Mouse (Mus musculus) intestine, embryonic 14.5 days (tissue): Measurements from ENCODE around the gene Cox6b1. TPM values are rescaled to one million over a fixed set of nuclear protein-coding genes. Genes with fewer than 3 reads are reported as not detected.

Experiments used
- ATAC-seq: fragments of 200-750 bp; cut with Nextera tagmentation; replicated peaks from 2 replicates; pipeline ENCODE4 v1.8.0; 2017; ENCODE audit warnings: low read depth, moderate number of reproducible peaks, moderate TSS enrichment, moderate library complexity; ENCODE audit not compliant: low FRiP score, low TSS enrichment
- DNase-seq: peaks from one replicate; pipeline ENCODE4 v3.0.0-alpha.2; 2018; ENCODE audit warnings: low spot score
- H3K27ac ChIP-seq: fragments of 300-500 bp; sonication (generic); 2 replicates; pipeline ENCODE4 v1.5.1; 2014; ENCODE audit warnings: low read depth, mild to moderate bottlenecking, control low read depth
- H3K27me3 ChIP-seq: fragments of 300-500 bp; sonication (generic); replicated peaks from 2 replicates; pipeline ENCODE4 v1.6.1; 2014; ENCODE audit warnings: low read length, control low read depth; ENCODE audit not compliant: control insufficient read depth, insufficient read depth
- H3K36me3 ChIP-seq: fragments of 300-500 bp; sonication (generic); 2 replicates; pipeline ENCODE4 v1.6.1; 2014; ENCODE audit warnings: low read length, control low read depth; ENCODE audit not compliant: control insufficient read depth, insufficient read depth
- H3K4me1 ChIP-seq: fragments of 300-500 bp; sonication (generic); replicated peaks from 2 replicates; pipeline ENCODE4 v1.6.1; 2014; ENCODE audit warnings: low read length, control low read depth, mixed read lengths; ENCODE audit not compliant: control insufficient read depth, insufficient read depth
- H3K4me2 ChIP-seq: fragments of 300-500 bp; sonication (generic); 2 replicates; pipeline ENCODE4 v1.6.1; 2014; ENCODE audit warnings: low read length
- H3K4me3 ChIP-seq: fragments of 300-500 bp; sonication (generic); 2 replicates; pipeline ENCODE4 v1.5.1; 2014; ENCODE audit warnings: low read depth, low read length, control low read depth, mixed read lengths
- H3K9ac ChIP-seq: fragments of 300-500 bp; sonication (generic); 2 replicates; pipeline ENCODE4 v1.6.1; 2014; ENCODE audit warnings: mild to moderate bottlenecking, low read length
- H3K9me3 ChIP-seq: fragments of 300-500 bp; sonication (generic); 2 replicates; pipeline ENCODE4 v1.6.1; 2016; ENCODE audit warnings: low read length, control low read depth; ENCODE audit not compliant: control insufficient read depth
- WGBS: fragments of 180-500 bp; shearing (Covaris S2); extraction: QIAGEN DNeasy Blood & Tissue Kit; methylation state at CpG from one replicate; pipeline ENCODE4 v1.1.7; 2014; 5-methylcytosine and 5-hydroxymethylcytosine counted together
- polyA plus RNA-seq: library from polyadenylated mRNA; unstranded; fragments of >200 nt; fragmentation: Nextera tagmentation; extraction: Ambion mirVana; gene quantifications from 2 replicates; pipeline ENCODE4 v1.2.1, GENCODE M21; 2014

The Cox6b1 gene
- polyA plus RNA-seq, 1 experiment from 2014 or later: 1,229 TPM

DNA sequence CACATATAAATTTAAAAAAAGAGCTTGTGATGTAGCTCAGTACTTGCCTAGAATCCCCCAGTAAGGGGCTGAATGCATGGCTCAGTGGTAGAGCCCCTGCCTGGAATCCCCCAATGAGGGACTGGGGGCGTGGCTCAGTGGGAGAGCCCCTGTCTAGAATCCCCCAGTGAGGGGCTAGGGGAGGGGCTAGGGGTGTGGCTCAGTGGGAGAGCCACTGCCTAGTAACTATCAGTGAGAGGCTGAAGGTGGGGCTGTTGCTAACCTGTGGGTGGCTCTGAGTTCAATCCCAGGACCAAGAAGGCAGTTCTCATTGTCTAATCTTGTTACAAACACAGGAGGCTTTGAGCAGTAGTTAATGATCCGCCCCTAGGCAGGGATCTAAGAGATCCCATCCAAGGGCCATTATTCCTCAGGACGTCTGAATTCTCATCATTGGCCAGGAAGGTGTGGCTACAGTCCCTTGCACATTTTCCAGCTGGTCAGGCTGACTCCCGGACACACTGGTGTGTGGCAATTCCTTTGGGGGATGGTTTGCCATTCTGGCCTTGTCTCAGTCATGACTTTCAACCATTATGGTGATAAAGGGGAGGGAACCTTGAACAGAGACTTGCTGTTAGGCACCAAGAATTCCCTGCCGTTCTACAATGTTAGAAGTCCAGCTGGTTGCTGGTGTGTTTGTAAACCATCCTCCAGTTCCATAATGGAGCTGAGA is 10.7 kb downstream of the Cox6b1 start:
- Histone ChIP-seq H3K4me2 (no peak overlapping the region), H3K27me3 (no peaks in the 10 kb centered on the region), H3K27ac (no peak overlapping the region), H3K9me3 (no peaks in the 10 kb centered on the region), H3K4me3 (no peak overlapping the region), H3K36me3 (peaks cover 41% of the 10 kb centered on the region), H3K9ac (no peak overlapping the region), H3K4me1 (no peaks in the 10 kb centered on the region)
- DNase-seq (no peak), ATAC-seq (no peak)
- WGBS: 58% methylated on average over 5 of the region's 5 CpGs

GRCm38 (mm10) chr7:30614454-30614853 is 11.5 kb downstream of the Cox6b1 start:
- no peak for ATAC-seq
- no peak for DNase-seq
- H3K4me3 ChIP-seq: no peak overlapping the region
- H3K9me3 ChIP-seq: no peaks in the 10 kb centered on the region
- H3K9ac ChIP-seq: no peak overlapping the region
- H3K36me3 ChIP-seq: peaks cover 36% of the 10 kb centered on the region
- WGBS: 85% methylated on average over 2 of the region's 2 CpGs
- H3K4me1 ChIP-seq: no peaks in the 10 kb centered on the region
- no peak overlapping the region for H3K4me2 ChIP-seq
- no peak overlapping the region for H3K27ac ChIP-seq
- H3K27me3 ChIP-seq: no peaks in the 10 kb centered on the region

GRCm38 (mm10) chr7:30613529-30614112 is 12.3 kb downstream of the Cox6b1 start:
- no peaks in the 10 kb centered on the region for H3K4me1 ChIP-seq
- H3K27me3 ChIP-seq: no peaks in the 10 kb centered on the region
- H3K27ac ChIP-seq: no peak overlapping the region
- H3K4me3 ChIP-seq: no peak overlapping the region
- peak overlapping the region; percentile 30 for H3K4me2 ChIP-seq
- DNase-seq (peak; percentile 84), ATAC-seq (peak; percentile 53)
- H3K9me3 ChIP-seq: no peaks in the 10 kb centered on the region
- no peak overlapping the region for H3K9ac ChIP-seq
- WGBS: 23% methylated on average over 14 of the region's 14 CpGs
- H3K36me3 ChIP-seq: peaks cover 28% of the 10 kb centered on the region

DNA sequence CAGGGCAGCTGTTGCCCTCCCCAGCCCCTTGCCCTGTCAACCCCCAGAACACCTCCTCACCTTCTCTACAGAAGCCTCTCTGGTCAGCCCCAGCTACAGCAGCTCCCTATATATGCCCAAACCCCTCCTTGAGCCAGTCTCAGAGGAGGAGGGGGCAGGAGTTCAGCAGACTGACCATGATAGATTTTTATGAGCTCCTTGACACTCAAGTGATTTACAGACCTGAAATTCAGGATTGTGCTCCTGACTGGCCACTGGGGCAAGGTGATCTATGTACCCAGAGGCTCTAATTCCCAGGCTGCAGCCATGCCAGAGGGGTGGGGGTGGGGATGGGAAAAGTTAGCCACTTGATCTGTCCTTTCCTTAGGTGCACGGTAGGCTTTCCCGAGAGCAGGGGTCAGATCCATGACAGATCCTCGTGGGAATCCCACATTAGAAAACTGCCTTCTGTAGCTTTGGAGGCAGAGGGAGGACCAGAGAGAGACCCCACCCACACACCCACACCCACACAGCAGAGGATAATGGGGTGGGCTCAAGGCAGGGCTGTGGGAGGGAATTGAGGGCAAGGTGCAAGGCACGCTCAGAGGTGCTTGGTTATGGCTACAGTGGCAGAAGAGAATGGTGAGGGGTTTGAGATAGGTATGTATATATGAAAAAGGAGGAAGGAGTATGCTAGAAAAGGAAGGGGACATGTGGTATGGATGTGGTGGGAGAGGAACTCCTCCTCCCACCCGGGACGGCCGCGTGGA is 13.1 kb downstream of the Cox6b1 start, which contains the start of gene Upk1a:
Gene Upk1a (minus strand): TSS at position 194 of the 749 bp plus-strand sequence.
- no peak for DNase-seq
- H3K4me3 ChIP-seq: no peak within 1 kb of the TSS
- no peak within 1 kb of the TSS; the same call in 1 of the 2 replicates for H3K27ac ChIP-seq
- ATAC-seq: peak; percentile 51
- no peaks in the 10 kb centered on the region for H3K9me3 ChIP-seq
- WGBS: 54% methylated on average over 8 of the region's 8 CpGs
- no peaks in the 10 kb centered on the region for H3K27me3 ChIP-seq
- H3K4me1 ChIP-seq: no peaks in the 10 kb centered on the region
- 0 out of 2 replicates have a peak within 1 kb of the TSS, but pooled peaks have one; percentile 7 for H3K9ac ChIP-seq
- peak within 1 kb of the TSS; percentile 30 for H3K4me2 ChIP-seq
- peaks cover 20% of the 10 kb centered on the region for H3K36me3 ChIP-seq

DNA sequence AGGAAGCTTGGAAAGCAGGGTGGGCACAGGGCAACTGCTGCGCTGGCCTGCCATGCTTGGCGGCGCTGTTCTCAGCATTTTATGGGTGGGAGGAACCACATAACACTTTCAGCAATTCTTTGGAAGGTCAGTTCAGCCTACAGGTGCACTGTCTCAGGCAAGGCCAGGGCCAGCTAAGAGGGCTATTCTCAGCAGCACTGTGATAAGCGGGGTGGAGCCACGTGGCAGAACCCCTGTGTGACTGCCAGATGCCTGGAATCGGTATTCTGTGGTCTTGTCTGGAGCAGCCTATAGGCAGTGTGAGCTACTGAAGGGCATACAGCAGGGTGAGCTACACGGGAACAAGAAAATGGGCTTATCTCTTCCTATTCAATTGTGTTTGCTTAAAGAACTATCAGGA is 15.9 kb downstream of the Cox6b1 start:
- Histone ChIP-seq H3K4me2 (no peak overlapping the region), H3K36me3 (no peaks in the 10 kb centered on the region), H3K4me1 (no peaks in the 10 kb centered on the region), H3K27ac (no peak overlapping the region), H3K27me3 (no peaks in the 10 kb centered on the region), H3K9ac (no peak overlapping the region), H3K9me3 (no peaks in the 10 kb centered on the region), H3K4me3 (no peak overlapping the region)
- ATAC-seq (no peak; the same call in 1 of the 2 replicates), DNase-seq (no peak)
- 43% methylated on average over 7 of the region's 7 CpGs for WGBS

DNA sequence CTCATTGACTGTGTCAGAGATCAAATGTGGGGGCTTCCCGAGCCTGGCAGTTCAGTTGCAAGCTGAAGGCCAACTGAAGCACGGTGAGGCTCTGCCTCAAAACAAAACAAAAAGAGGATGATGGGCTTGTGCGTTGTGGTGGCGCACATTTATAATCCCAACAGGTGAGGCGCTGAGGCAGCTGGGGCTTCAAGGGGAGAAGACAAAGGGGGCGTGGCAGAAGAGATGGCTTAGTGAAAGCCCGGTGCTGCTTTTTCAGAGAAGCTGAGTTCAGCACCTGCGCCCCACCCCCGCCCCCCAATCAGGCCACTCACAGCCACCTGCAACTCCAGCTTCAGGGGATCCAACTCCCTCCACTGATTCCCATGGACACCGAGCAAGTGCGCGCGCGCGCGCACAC is 17.5 kb downstream of the Cox6b1 start:
- Histone ChIP-seq H3K9ac (no peak overlapping the region), H3K4me2 (no peak overlapping the region), H3K27ac (no peak overlapping the region), H3K4me1 (no peaks in the 10 kb centered on the region), H3K27me3 (no peaks in the 10 kb centered on the region), H3K36me3 (no peaks in the 10 kb centered on the region), H3K9me3 (no peaks in the 10 kb centered on the region), H3K4me3 (no peak overlapping the region)
- no peak for ATAC-seq
- 45% methylated on average over 16 of the region's 16 CpGs for WGBS
- DNase-seq: no peak

GRCm38 (mm10) chr7:30607706-30608309 is 18.1 kb downstream of the Cox6b1 start:
- no peaks in the 10 kb centered on the region for H3K27me3 ChIP-seq
- H3K4me2 ChIP-seq: no peak overlapping the region
- H3K4me3 ChIP-seq: no peak overlapping the region
- no peaks in the 10 kb centered on the region for H3K4me1 ChIP-seq
- no peak overlapping the region for H3K27ac ChIP-seq
- H3K36me3 ChIP-seq: no peaks in the 10 kb centered on the region
- 26% methylated on average over 8 of the region's 8 CpGs for WGBS
- no peak overlapping the region for H3K9ac ChIP-seq
- ATAC-seq (no peak), DNase-seq (peak; percentile 72)
- H3K9me3 ChIP-seq: no peaks in the 10 kb centered on the region

DNA sequence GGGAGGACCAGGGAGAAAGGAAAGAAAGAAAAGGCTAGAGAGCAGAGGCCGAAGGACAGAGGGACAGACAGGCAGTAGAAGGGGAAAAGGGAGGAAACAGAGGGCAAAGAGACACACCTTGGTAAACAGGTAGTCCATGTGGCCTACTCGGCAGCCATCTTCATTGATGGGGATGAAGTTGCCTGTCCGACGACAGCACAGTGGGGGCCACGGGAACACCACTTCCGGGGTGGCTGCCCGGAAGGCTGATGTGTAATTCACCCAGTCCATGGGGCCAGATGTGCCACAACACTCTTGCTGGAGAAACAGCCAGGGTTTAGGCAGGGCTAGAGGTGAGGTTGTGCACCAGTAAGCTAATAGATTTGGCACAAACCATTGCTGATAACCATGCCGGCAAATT is 21.0 kb downstream of the Cox6b1 start:
- H3K27me3 ChIP-seq: no peaks in the 10 kb centered on the region
- no peaks in the 10 kb centered on the region for H3K9me3 ChIP-seq
- no peak overlapping the region for H3K4me2 ChIP-seq
- no peak overlapping the region for H3K4me3 ChIP-seq
- H3K4me1 ChIP-seq: no peaks in the 10 kb centered on the region
- WGBS: 87% methylated on average over 8 of the region's 8 CpGs
- no peak overlapping the region for H3K9ac ChIP-seq
- H3K27ac ChIP-seq: no peak overlapping the region
- no peak for ATAC-seq
- H3K36me3 ChIP-seq: no peaks in the 10 kb centered on the region
- DNase-seq: no peak
